Mouse (Mus musculus) adrenal gland, adult 8-10 months (tissue): ENCODE measurements at regions not wholly inside any gene's neighbourhood (a gene's known extent, or its start where the extent isn't known, plus 50 kb on each side); places are given as distances from the start of the nearest gene placed in this dataset.
"Not testable (repeated sequence)": the region's sequence is repeated elsewhere in the genome, so short reads cannot be mapped to it uniquely, and the experiment has no call there.

ENCODE experiments used
- DNase-seq: peaks from one replicate; pipeline ENCODE4 v3.0.0; 2022
- microRNA-seq, 2 experiments: library from miRNA; unstranded; fragments of <30 nt; microRNA quantifications; one replicate each; pipeline ENCODE4 v1.2.0; 2022

DNA sequence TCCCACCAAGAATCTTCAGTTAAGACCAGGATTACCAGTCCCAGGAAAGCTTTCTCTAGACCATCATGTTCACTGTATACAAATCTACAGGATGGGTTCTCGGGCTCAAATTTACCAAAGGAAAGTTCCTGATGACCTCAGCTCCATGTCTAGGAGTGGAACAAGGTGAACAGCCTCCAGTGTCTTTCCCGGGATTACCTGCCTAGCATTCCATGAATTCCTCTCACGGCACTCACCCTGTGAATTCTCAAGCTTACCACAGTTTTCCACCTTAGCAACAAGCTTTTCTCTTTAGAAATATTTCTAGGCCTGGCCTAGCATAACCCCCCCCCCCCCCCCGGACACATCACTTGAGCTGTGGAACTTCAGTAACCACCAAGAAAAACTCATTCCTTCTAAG is 1158.9 kb downstream of the A830018L16Rik start:
- DNase-seq, result no peak

DNA sequence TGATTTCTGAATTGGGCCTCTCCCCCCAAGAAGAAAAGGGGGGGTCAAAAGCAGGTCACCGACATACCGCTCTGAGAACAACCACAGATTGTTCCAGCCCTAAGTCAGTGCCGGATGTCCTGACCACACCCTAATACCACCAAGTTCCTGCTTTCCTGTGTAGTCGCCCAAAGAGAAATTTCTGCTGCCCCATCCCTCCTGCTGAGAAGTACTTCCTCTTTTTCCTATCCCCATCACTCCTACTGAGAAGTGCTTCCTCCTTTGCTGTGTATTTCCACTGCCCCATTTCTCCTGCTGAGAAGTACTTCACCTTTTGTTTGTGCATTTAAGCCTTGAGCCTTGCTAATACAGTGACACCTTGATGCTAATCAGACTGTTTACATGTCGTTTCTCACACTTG is 1160.4 kb downstream of the A830018L16Rik start:
- no peak for DNase-seq

DNA sequence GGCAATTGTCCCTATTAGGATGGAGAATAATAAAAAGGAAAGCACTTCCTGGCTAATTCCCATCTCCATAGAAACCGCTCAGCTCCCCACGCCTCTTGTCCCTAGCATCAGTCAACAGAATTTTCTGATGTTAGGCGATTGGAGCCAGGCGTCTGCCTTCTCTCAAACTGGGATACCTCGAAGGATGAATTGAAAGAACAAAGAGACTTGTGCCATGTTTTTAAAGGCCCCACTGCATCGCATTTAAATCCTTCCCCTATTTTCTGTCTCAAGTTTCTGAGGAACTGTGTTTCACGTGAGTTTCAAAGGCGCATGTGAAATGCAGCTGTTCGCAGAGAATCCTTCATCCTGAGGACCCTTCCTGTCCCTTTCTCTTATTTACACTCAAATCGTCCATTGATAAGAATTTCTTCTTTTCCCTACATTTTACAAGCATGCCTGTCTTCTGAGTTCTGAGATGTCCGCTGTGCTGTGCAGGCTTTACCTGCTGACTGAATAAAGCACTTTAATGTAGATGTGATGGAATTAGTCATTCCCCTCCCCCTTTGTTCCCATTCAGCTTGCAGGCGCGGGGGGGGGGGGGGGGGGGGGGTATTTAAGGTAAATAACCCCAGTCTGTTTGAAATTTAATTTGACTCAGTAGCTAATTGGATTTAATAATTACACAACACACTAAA is 1163.3 kb downstream of the A830018L16Rik start:
- DNase-seq, result no peak

DNA sequence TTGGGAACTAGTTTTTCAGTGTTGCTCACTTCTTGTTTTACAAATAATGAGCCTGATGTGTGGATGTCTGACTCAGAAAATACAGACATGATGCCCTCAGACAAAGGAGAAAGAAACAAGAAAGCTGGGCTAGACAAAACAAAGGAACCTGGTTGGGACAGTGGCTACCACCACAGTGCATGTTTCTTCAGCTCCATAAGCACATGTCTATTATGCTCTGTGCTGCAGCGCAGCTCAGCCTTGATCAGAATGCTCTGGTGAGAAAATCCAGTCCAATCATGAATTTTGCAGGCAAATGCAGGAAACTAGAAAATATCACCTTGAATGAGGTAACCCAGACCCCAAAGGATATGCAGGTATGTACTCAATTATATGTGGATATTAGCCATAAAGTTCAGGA is 1164.1 kb downstream of the A830018L16Rik start:
- no peak for DNase-seq

DNA sequence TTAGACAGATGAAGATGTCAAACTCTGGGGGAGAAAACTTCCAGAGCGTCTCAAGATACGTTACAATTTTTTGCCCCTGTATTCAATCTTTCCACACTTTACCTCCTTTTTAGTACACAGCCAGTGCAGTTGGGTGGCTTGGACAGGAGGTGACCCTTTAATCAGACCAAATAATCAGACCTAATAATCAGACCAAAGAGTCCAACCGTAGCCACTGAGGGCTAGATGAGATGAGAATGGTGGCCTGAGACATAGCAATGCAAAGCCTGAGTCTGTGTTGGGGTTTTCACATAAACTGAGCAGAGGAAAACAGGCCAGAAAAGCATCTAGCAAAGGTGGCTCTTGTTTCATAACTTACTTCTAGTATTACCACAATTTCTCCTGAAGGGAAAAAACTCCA is 1169.1 kb downstream of the A830018L16Rik start:
- no peak for DNase-seq

DNA sequence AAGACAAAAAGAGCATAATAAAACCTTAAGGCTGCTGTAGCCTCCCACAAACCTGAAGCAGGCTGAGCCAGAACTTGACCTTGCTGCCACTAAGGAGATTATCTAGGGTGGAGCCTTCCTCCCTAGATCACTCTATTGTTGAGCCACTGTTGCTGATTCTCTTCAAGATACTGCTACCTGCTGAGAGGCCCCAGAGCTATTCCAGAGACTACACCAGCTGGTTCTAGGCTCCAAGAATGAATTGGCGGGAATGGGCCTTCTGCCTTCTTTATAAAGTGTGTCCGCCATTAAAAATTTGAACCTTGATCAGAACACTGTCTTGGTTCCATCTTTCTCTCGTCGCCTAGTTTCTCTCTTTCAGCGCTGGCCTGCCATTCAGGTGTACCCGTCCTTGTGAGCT is 1173.1 kb downstream of the A830018L16Rik start:
- DNase-seq, result not testable (repeated sequence)

DNA sequence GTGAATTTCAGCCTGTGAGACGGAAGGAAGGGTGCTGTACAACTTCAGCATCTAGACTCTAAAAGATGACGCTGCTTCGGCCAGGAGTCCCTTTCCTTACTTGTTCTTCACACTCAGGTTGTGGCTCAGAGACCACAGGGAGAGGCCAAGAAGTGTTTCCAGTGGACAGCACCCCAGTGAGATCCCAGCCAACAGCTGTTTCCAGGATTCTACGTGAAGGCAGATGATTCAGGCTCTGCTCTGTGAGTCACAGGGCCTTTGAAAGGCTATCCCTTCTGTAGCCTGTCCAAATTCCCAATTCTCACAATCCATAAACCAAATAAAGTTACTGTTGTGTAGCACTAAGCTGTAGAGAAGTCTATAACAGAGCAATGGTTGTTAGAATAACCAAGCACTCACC is 1198.2 kb downstream of the A830018L16Rik start:
- DNase-seq, result no peak

DNA sequence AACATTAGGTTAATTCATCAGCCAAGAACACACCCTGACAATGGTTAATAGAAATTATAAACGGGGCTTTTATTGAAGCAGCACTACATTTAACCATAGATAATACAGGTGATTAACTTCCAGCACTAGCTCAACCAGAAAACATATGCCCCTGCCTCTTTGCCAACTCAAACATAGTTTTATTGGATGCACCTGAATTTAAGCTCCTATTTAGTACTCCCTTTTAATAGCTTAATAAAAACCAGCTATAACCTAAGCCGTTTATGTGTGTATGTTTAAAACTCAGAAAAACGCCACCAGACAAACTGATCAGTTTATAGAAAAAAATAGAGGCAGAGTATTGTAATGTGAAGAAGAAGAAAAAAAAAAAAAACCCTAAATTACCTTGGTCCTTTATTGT is 1201.4 kb downstream of the A830018L16Rik start:
- DNase-seq, result no peak

DNA sequence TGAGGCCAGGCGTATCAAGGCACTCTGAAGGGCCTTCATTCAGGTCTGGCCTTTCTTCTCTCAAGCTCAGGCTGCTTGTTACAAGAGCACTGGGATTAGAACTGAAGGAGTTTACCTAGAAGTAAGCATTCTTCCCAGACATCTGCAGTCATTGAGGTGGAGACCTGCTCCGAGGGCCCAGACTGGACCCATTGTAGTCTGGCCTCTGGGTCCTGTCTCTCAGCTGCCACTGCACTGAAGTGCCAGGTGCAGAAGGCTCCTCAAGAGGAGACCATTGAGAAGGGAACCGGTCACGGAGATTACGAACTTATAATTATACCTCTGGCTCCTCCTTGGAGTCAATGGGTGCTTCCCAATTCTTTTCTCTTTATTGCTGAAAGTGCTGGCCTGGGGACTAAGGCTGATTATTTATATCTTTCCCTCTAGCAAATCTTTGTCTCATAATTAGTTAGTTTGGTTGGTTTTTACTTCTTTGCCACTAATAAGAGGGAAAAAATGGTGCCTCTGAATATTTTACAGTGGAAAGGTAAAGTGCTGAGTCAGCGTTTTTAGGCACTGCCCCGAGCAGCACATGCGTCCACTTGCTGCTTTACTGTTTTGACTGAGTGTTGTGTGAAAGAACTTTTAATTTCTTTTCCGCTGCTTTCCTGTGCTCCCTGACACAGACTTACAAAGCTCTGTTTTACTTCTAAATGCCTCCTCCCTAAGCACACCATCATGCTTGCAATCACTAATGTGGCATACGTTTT is 1202.0 kb downstream of the A830018L16Rik start:
- DNase-seq, result no peak

DNA sequence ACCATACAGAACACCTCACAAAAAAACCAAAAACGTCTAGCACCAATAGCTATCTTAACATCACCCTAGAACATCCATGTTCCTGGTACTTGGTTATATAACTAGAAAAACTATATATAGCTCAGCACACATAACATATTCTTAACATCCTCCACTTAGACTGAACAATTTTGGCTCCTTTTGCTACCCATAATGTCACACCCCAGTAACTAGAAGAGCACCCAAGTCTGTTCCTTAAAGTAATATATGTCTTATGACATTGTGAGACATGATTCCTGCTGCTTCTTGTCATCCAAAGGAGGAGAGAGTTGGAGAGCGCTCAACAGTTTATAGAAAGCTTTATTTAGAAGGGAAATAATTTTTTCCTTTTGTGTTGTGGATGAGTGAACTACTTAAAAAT is 1206.1 kb downstream of the A830018L16Rik start:
- DNase-seq, result no peak

DNA sequence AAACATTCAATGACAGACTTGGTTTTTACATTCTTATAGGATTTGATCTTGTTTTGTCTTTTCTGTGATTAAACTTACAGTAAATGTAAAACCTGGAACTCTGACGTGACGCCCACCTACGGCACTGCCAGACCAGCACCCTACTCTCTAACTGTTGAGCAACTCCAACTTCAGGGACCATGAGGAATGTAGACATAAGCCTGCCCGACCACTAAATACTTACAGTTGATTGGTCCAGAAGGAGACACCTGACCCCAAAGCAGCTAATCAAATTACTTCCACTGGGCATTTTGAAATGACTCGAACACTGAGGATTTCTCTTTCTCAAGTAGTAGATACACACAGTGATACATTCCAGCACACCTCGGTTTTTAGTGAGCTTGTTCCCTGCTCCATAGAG is 1206.9 kb downstream of the A830018L16Rik start:
- DNase-seq, result no peak

DNA sequence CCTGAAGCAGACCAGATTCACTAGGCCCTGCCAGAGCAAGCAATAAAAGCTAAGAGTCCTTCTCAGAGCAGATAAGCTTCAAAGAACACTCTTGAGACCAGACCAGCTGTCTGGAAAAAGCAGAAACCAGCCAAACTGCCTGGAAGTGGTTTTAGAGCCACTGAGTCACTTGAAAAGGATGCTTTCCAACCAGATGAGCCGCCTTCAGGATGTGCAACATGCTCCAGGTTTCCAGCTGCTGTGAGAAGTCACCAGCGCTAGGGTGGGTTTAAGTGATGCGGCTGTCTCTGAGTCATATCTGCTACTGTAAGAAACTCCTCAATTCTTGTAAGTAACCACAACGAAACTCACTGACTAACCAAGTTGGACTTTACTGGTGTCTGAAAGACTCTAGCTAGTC is 1209.3 kb downstream of the A830018L16Rik start:
- no peak for DNase-seq

DNA sequence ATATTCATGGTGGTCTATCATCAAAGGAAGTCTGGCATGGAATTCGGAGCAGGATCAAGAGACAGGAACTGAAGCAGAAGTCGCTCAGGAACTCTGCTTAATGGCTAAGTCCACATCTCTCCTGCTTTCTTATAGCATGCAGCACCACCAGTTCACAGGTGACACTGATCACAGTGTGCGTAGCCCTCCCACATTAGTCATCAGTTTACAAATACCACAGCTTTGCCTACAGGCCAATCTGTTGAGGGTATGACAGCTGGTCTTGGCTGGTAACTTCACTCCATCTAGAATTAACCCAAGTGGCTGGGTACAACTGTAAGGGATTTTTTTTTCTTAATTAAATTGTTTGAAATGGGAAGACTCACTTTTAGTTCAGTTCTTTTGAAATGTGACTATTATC is 1219.1 kb downstream of the A830018L16Rik start:
- DNase-seq, result no peak

DNA sequence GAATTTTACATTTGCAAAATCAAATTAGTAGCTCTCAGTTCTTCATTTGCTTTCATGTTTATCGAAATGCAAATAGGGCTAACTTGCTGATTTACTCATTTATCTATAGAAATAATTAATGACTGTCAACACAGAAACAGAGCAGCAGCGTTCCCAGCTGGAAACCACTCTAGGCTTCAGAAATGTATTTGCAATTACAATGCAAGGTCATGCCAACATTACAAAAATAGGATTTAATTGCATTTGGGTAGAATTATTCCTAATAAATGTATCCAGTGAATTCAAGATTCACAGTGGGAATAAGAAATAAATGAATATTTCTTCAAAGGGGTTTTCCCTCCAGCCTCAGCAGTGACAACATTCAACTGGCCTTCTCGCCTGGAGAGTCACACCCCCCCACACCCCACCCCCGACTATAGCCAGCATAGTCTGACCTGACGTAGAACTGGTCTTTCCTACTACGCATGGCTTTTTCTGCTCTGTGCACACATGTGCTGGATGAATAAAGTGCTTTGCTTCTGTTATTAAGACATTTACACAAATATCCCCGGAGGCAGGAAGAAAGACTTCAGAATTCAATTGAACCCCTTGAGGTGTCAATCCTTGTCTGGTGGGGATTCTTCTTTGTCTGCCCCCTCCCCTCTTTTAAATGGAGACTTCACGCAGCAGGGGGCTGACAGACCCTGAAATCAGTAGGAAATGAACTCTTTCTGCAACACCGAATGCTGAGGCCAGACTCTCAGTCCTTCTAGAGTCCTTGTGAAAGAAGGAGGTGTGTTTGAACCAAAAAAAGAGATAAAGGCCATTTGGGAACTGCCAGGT is 1222.6 kb downstream of the A830018L16Rik start:
- DNase-seq, result no peak

DNA sequence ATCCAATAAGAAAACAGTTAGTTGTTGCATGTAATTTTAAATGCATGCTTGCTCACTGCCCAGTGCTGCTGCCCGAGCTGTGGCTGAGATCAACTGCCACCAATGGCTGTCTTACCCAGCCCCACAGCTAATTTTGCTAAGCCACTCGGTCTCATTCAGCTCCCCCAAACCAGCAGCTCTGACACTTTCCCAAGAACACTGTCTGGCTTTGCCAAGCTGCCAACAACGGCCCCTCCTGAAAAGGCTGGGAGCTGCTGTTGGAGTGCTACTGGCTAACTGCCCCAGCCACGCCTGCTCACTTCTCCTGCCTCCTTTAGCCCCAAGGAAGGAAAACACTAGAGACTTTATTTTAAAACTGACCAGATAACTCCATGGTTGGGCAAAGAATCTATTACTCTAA is 1227.1 kb downstream of the A830018L16Rik start:
- DNase-seq, result no peak

Small RNA genes lying in the stretch of these regions (microRNA-seq; reads per million reads assigned to microRNA genes)
- 0 reads per million in 2 experiments for gene Mir6341
